Mouse (Mus musculus) spleen, embryonic (tissue): ENCODE data around the gene Tmem8.

ENCODE experiments used
- CTCF ChIA-PET: fragments of 350-600 bp; sonication (Branson Sonifier 250); formaldehyde crosslinking; loops from one replicate; lab custom pipeline; 2022; lab: Charles Lee

Gene Tmem8

DNA sequence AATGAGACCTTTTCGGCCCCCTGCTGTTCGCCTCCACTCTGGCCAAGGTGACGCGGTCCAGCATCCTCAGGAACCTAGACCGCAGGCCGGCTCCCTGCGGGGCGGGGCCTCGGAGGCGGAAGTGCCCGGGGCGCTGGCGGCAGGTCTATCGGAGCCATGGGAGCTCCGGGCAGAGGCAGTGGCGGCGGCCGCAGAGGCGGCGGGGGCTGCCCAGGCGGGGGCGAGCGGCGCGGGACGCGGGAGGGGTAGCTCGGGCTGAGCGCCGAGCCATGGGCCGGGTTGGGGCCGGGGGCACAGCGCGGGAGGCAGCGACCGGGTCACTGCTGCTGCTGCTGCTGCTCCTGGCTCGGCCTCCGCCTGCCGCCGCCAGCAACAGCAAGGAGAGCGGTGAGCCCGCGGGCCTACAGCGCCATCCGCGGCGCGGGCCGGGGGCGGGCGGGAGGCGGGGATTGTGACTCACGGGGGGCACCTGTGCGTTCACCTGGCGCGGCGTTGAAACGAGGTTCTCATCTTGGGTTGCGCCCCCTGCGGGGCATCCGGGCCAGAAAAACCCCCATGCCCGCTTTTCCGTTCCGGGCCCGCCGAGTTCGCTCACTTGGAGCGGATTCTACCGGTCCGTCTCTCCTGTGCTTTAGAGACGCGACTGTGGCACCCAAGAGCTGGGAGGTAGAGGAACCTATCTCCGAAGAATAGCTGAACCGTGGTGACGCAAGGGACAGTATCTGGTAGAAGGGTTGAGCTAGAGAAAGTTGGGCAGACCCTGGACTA lies at the start of gene Tmem8:
TSS of gene Tmem8 (plus strand) at position 119 of the 768 bp plus-strand sequence.
- CTCF ChIA-PET, result interaction anchor here (1.1 kb wide), 1 partner anchor 139 kb away, joined by 8 read pairs; no protein-coding TSS in a partner anchor

GRCm38 (mm10) chr17:26064916-26065315 lies 48.2 kb upstream of the Tmem8 start:
- CTCF ChIA-PET, result no interaction called here

- CTCF ChIA-PET, result no interaction called here
Measured at GRCm38 (mm10) chr17:26066488-26067020, 46.5 kb upstream of the Tmem8 start.

- CTCF ChIA-PET, result interaction anchor here (0.7 kb wide), 1 partner anchor 55 kb away, joined by 9 read pairs; no protein-coding TSS in a partner anchor
Measured at GRCm38 (mm10) chr17:26068024-26068830, 44.9 kb upstream of the Tmem8 start.

DNA sequence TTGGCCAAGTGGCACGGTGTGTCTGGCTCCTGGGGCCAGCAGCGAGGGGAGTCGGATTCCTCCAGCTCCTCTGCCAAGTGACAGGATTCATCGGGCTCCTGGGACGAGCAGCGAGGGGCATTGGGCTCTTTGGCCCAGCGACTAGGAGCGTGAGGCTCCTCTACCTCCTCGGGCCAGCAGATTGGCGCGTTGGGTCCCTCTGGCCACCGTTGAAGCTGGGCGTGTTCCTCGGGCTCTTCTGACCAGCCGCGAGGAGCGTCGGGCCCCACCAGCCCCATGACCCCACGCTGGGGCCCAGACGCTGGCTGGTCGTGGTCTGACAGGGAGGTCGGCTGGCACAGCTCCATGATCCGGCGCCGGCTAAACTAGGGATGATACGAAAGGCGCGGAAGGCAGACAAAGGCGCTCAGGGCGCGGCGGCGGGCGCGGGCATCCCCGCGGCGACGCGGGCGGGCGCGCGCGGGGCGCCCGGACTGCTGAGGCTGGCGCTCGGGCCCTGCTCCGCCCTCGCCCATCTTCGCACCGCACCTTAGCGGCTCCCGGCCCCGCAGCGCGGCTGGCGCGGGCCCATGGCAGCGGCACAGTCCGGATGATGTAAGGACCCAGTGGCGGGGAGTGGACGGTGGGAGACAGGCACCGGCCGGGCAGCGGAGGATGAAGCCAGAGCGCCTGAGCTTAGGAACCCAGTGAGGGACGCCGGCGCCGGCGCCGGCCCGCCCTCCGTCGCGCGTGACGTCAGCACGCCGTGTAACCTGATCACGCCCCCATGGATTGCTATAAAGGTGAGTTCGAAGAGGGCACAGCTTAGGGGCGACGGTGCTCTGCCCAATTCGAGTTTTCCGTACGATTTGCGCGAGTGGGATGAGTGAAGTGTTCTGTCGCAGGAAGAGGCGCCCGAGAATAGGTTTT lies 44.0 kb upstream of the Tmem8 start, which contains the start of gene Rab11fip3:
TSS of gene Rab11fip3 (minus strand) at position 725 of the 909 bp plus-strand sequence.
- CTCF ChIA-PET, result interaction anchor here (0.7 kb wide), 1 partner anchor 56 kb away, joined by 9 read pairs; no protein-coding TSS in a partner anchor

DNA sequence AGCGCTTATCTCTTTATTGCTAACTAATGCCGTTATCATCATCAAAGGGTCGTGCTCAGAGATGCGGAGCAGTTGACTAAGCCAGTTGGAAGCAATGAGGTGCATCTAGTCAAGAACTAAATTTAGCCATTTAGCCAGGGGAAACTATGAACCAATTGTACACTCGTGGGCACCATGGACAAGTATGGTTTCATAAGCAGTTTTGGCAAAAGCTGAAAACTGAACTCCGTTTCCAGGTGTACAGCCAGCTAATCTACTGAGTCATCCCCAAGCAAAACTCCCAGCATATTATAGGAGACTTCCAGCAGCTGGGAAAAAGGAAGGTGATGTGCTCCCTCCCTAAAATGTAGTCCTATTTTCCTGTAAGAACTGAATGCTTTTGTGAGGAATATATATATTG lies 43.0 kb upstream of the Tmem8 start:
- CTCF ChIA-PET, result no interaction called here

- CTCF ChIA-PET, result no interaction called here
Measured at GRCm38 (mm10) chr17:26075246-26075645, 37.9 kb upstream of the Tmem8 start.

GRCm38 (mm10) chr17:26078851-26079250 lies 34.2 kb upstream of the Tmem8 start:
- CTCF ChIA-PET, result no interaction called here

- CTCF ChIA-PET, result no interaction called here
Measured at GRCm38 (mm10) chr17:26080867-26081266, 32.2 kb upstream of the Tmem8 start.

GRCm38 (mm10) chr17:26087059-26087564 lies 26.0 kb upstream of the Tmem8 start:
- CTCF ChIA-PET, result interaction anchor here (0.6 kb wide), 1 partner anchor 11 kb away, joined by 3 read pairs; no protein-coding TSS in a partner anchor

GRCm38 (mm10) chr17:26089905-26090632 lies 23.0 kb upstream of the Tmem8 start, which contains the start of gene Decr2:
Decr2 (minus strand) TSS chr17:26090337.
- CTCF ChIA-PET, result no interaction called here

DNA sequence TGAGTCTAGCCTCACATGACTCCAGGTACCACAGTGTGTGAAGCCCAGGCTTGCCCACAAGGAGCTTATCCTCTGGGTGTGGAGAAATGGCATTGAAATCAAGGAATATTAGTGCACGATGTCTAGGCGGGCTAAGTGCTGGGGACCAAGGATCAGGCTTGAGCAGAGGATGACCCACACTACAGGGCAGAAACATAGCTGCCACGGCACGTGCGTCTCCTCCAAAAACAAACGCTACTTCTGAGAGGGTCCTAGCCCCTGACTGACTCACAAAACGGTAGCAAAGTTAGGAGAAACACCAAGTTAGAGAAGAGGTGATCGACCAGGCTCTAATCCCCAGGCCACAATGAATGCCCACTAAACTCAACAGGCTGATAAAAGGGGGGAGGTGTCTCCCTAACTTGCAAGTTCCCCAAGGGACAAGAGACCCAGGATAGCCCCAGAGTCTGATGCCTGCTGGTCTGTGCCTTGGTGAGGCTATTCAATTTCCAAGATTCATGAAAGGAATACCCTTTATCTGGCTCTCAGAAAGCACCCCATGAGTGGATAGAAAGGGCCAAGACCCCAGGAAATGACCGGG lies 18.5 kb upstream of the Tmem8 start:
- CTCF ChIA-PET, result interaction anchor here (0.6 kb wide), 2 partner anchors 10 to 574 kb away, joined by 7 to 9 read pairs; no protein-coding TSS in a partner anchor

- CTCF ChIA-PET, result interaction anchor here (0.8 kb wide), 1 partner anchor 231 kb away, joined by 3 read pairs; no protein-coding TSS in a partner anchor
Measured at GRCm38 (mm10) chr17:26095121-26095740, 17.9 kb upstream of the Tmem8 start, which contains the start of gene Nme4. Nme4 (minus strand) TSS chr17:26095602.

- CTCF ChIA-PET, result interaction anchor here (0.6 kb wide), 1 partner anchor 22 kb away, joined by 3 read pairs; no protein-coding TSS in a partner anchor
Measured at GRCm38 (mm10) chr17:26098461-26098860, 14.6 kb upstream of the Tmem8 start.

GRCm38 (mm10) chr17:26099316-26099715 lies 13.8 kb upstream of the Tmem8 start:
- CTCF ChIA-PET, result interaction anchor here (0.6 kb wide), 2 partner anchors 13 to 21 kb away, joined by 3 read pairs; no protein-coding TSS in a partner anchor

DNA sequence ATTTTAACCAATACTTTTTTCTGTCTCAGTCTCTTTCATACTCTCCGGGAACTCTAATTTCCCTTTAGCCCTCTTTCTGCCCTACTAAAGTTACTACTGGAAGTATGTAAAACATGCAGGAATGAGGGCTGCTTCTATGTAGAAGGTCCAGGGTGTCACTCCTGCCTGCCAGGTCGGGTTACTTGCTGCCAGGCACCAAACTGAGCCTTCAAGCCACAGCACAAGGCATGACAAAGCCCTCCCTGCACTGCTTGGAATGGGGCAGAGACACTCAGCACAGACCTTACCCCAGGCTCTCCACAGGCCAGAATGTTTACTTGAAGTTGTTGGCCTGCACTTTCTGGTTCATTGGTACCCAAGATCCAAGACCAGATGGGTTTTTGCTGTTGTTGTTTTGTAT lies 12.9 kb upstream of the Tmem8 start:
- CTCF ChIA-PET, result no interaction called here

DNA sequence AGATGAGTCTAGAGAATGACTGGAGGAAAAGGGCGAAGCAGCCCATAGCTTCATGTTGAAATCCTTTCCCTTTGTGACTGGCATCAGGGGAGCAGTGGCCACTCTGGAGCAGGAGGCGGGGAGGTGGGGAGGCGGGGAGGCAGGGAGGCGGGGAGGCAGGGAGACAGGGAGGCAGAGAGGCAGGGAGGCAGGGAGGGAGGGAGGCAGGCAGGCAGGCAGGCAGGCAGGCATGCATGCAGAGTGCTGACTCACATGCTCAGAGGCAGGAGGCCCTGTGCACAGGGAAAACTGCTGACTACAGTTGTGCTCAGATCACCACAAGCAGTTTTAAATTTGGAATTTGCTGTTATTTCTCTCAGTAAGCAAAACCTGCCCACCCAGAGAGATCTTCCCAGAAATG lies 11.6 kb upstream of the Tmem8 start:
- CTCF ChIA-PET, result interaction anchor here (0.6 to 0.7 kb wide), 2 partner anchors 132 to 1551 kb away, joined by 3 to 4 read pairs; no protein-coding TSS in a partner anchor

- CTCF ChIA-PET, result interaction anchor here (0.8 kb wide), 1 partner anchor 257 kb away, joined by 8 read pairs; no protein-coding TSS in a partner anchor
Measured at GRCm38 (mm10) chr17:26105619-26106018, 7.5 kb upstream of the Tmem8 start.
